Mouse (Mus musculus): ENCODE measurements around the gene Ccdc71l.

Ccdc71l gene

DNA sequence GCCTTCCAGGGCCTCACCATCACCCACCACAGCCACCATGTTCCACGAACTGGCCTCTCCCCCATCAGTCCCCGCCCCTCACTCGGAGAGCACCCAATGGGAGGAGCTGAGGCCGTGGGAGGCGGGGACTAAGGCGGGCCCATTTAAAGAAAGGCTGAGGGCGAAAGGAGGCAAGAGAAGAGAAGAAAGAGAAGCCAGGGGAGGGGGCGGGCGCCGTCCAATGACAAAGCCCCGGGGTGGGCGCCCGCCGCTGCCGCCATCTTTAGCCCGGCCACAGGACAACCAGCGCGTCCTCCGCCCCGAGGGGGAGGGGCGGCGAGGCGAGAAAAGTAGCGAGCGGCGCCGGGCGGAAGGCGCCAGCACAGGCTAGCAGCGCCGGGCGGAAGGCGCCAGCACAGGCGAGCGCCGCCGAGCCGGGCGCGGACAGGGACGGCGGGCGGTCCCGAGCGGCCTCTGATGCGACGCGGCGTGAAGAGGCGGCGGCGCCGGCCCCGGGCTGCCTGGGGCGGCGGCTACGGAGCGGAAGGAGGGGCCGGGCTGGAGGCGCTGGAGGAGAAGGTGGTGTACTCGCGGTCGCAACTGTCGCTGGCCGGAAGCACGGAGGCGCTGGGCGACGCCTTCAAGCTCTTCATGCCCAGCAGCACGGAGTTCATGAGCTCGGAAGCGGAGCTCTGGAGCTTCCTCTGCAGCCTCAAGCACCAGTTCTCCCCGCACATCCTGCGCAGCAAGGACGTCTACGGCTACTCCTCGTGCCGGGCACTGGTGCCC, at the start of gene Ccdc71l:
Gene Ccdc71l (plus strand): TSS at position 177 of the 768 bp plus-strand sequence.
- DNase-seq, result peak; percentile 87

DNA sequence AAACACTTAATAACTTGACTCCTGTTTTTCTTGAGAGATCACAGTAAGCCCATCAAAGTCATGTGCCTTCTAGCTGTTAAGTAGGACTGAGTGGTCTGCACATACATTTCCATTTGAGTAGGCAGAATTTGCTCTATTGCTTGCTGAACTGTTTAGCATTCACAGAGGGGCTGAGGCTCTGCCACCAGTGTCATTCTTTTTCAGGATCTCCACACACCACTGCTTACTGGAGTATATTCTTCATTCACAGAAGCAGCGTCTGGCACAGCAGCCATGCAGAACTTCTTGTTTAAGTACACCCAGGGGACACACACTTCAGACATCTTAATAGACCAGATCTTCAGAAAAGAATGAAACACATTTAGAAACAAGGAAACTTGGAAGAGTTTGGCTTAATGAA, 39.4 kb upstream of the Ccdc71l start:
- no peak for DNase-seq

DNA sequence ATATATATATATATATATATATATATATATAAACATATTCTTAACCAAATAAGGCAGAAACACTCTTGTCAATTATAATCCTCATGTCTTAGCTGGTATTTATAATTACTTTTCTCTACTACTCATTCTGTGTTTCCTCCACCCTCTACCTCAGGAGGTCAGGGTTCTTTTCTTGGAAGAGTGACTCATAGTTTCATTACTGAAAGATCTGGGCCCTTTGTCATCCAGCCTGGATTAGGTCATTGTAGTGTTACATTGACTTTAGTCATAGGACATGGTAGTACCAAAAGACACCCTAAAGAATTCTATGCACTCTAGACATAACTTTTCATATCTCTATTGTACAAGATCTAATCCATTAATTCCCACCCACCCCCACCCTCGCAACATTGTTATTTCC, 35.0 kb upstream of the Ccdc71l start:
- no peak for DNase-seq

GRCm38 (mm10) chr12:32346121-32346520, 32.4 kb upstream of the Ccdc71l start:
- no peak for DNase-seq

- DNase-seq, result no peak
Observed at GRCm38 (mm10) chr12:32348493-32348892, 30.0 kb upstream of the Ccdc71l start.

- DNase-seq, result no peak
Observed at GRCm38 (mm10) chr12:32351874-32352273, 26.6 kb upstream of the Ccdc71l start.

DNA sequence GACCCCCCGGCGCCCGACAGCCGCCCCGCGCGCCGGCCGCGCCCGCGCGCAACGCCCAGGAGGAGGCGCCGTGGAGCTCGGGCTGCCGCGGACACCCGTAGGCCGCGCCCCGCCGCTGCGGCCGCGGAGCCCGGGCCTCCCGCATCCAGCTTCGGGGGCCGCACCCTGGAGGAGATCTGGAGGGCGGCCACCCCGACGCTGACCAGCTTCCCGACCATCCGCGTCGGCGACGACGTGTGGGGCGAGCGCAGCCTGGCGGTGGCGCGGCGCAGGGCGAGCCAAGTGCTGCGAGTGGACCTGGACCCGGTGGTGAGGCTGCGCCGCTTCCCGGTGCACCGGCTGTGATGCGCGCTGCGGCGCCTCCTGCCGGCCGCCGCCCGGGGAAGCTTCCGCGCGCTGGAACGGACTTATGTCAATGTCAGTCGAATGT, 807 bp downstream of the Ccdc71l start:
- DNase-seq, result peak; percentile 92

GRCm38 (mm10) chr12:32379731-32380130, 1.2 kb downstream of the Ccdc71l start:
- peak; percentile 4 for DNase-seq

DNA sequence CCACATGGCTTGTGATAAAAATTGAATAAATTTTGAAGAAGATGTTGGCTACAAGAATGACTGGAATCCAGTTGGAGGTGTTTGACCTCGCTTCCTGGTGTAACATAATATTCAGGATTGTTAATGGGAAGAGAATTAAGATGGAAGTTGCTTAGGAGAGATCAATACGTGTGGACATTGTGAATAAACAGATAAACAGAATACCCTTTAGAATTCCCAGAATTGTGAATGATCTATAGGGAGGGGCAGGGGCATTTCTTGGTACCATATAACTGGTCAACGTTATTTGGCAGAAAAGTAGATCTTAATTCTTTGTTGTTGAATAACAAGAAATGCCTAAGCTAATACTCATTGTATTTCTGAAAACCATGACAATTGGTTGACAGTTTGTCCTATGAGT, 2.0 kb downstream of the Ccdc71l start:
- DNase-seq, result no peak

DNA sequence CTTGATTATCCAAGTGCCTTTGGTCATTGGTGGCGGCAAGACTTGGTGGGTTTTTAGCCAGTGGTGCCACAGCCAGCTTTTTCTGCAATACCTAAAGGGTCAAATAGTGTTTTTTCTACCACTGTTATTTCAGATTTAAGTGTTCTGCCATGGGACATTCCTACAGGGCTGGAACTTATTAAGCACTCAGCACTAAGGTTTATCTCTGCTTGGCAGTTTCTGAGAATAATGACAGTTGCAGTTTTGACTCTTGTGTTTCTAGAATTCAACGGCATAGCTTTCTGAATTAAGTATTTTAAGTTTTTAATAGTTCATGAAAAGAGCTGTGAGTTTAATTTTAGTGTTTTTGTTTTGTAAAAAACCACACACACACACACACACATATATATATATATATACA, 2.5 kb downstream of the Ccdc71l start:
- DNase-seq, result no peak

- no peak for DNase-seq
Observed at GRCm38 (mm10) chr12:32419537-32419936, 41.0 kb downstream of the Ccdc71l start.

GRCm38 (mm10) chr12:32427832-32428231, 49.3 kb downstream of the Ccdc71l start:
- DNase-seq, result no peak

GRCm38 (mm10) chr12:32431004-32431403, 52.5 kb downstream of the Ccdc71l start:
- no peak for DNase-seq

Measured in lung, postnatal 36 days (tissue).